Mouse (Mus musculus) kidney, embryonic 15.5 days (tissue): Measurements from ENCODE around the gene Henmt1. TPM values are rescaled to one million over a fixed set of nuclear protein-coding genes. Genes with fewer than 3 reads are reported as not detected.

Experiments
- ATAC-seq: fragments of 200-750 bp; cut with Nextera tagmentation; replicated peaks from 2 replicates; pipeline ENCODE4 v1.8.0; 2017; ENCODE audit warnings: moderate TSS enrichment; ENCODE audit not compliant: low FRiP score
- H3K27ac ChIP-seq: fragments of 300-500 bp; sonication (generic); 2 replicates; pipeline ENCODE4 v1.5.1; 2015; ENCODE audit warnings: mild to moderate bottlenecking, inconsistent platforms
- H3K27me3 ChIP-seq: fragments of 300-500 bp; sonication (generic); 2 replicates; pipeline ENCODE4 v1.6.1; 2015; ENCODE audit warnings: inconsistent platforms
- H3K36me3 ChIP-seq: fragments of 300-500 bp; sonication (generic); 2 replicates; pipeline ENCODE4 v1.6.1; 2015; ENCODE audit warnings: inconsistent platforms
- H3K4me1 ChIP-seq: fragments of 300-500 bp; sonication (generic); 2 replicates; pipeline ENCODE4 v1.6.1; 2015; ENCODE audit warnings: inconsistent platforms
- H3K4me2 ChIP-seq: fragments of 300-500 bp; sonication (generic); 2 replicates; pipeline ENCODE4 v1.6.1; 2015; ENCODE audit warnings: moderate library complexity, mild to moderate bottlenecking, inconsistent platforms
- H3K4me3 ChIP-seq: fragments of 300-500 bp; sonication (generic); replicated peaks from 2 replicates; pipeline ENCODE4 v1.5.1; 2015; ENCODE audit warnings: mild to moderate bottlenecking, inconsistent platforms
- H3K9ac ChIP-seq: fragments of 300-500 bp; sonication (generic); 2 replicates; pipeline ENCODE4 v1.6.1; 2015; ENCODE audit warnings: mild to moderate bottlenecking, inconsistent platforms
- H3K9me3 ChIP-seq: fragments of 300-500 bp; sonication (generic); replicated peaks from 2 replicates; pipeline ENCODE4 v1.6.1; 2016; ENCODE audit warnings: inconsistent platforms
- WGBS: fragments of 180-500 bp; shearing (Covaris S2); methylation state at CpG from one replicate; pipeline ENCODE4 v1.1.7; 2015; ENCODE audit warnings: mixed read lengths; 5-methylcytosine and 5-hydroxymethylcytosine counted together
- polyA plus RNA-seq: library from polyadenylated mRNA; unstranded; fragments of >200 nt; fragmentation: Nextera tagmentation; extraction: Ambion mirVana; gene quantifications from 2 replicates; pipeline ENCODE4 v1.2.1, GENCODE M21; 2015

The Henmt1 gene
- polyA plus RNA-seq, 1 experiment from 2014 or later, result 0.13 TPM

DNA sequence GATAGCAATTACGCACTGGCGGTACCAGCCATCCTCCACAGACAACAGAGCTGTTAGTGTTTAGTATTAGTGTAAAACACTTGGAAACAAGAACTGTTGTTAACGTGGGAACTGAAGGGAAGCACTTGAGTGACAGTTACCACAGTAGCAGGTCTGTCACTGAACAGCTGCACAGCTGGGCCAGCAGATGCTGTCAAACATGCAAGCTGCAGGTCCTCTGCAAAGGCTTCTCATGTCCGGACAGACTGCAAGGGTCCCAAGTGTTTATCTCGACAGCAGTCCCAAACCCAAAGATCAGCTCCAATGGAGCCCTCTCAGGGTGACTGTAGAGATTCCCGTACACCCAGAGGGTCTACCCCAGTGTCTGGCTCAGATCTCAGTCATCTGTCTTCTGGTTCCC, 42.3 kb downstream of the Henmt1 start:
- Histone ChIP-seq H3K4me1 (no peaks in the 10 kb centered on the region), H3K4me3 (no peak overlapping the region), H3K27ac (no peak overlapping the region), H3K4me2 (no peak overlapping the region), H3K9ac (no peak overlapping the region), H3K9me3 (no peaks in the 10 kb centered on the region), H3K36me3 (peaks cover 42% of the 10 kb centered on the region), H3K27me3 (no peaks in the 10 kb centered on the region)
- WGBS, result 83% methylated on average over 6 of the region's 6 CpGs
- ATAC-seq, result no peak

DNA sequence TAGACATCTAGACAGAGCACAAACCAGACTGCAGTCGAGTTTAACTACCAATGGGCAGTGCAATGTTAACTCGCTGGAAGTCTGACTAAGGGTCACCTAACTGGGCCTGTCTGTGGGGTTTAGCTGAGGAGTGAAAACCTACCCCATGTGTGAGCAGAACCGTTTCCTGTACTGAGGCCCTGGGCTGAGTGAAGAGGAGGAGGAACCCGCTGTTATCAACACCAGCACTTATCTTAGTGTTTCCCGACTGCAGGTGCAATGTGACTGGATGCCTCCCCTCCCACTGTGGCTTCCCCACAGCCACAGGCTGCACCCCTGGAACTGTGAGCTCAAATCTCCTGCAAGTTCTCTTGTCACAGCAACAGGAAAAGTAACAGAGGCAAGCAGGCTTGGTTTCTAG, 44.3 kb downstream of the Henmt1 start:
- Histone ChIP-seq H3K9ac (no peak overlapping the region), H3K9me3 (no peaks in the 10 kb centered on the region), H3K27me3 (no peaks in the 10 kb centered on the region), H3K36me3 (peaks cover 35% of the 10 kb centered on the region), H3K4me3 (no peak overlapping the region), H3K4me2 (no peak overlapping the region), H3K4me1 (no peaks in the 10 kb centered on the region), H3K27ac (no peak overlapping the region)
- 71% methylated on average over 5 of the region's 5 CpGs for WGBS
- ATAC-seq, result no peak

DNA sequence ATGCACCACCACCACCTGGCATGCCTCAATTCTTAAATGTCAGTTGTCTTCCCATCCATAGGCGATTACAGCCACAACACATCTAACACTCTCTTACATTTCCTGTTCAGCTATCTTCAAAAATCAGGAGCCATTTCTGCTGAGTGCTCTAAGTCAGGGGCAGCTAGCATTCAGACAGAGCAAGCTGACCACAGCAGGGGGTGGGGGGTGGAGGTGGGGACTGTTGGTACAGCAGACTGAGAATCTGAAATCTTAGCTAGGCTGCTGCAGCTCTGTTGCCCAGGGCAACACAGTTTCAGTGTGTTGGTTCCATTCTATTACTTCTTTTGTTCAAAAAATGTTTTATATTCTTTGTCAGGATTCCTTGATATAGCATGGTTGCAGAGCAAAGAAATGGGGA, 46.9 kb downstream of the Henmt1 start:
- Histone ChIP-seq H3K27ac (no peak overlapping the region), H3K4me2 (no peak overlapping the region), H3K9ac (no peak overlapping the region), H3K4me3 (no peak overlapping the region), H3K4me1 (no peaks in the 10 kb centered on the region), H3K36me3 (peaks cover 23% of the 10 kb centered on the region; the same call in 1 of the 2 replicates), H3K9me3 (no peaks in the 10 kb centered on the region), H3K27me3 (no peaks in the 10 kb centered on the region)
- WGBS, result 90% methylated on average over 1 of the region's 1 CpGs
- no peak for ATAC-seq

DNA sequence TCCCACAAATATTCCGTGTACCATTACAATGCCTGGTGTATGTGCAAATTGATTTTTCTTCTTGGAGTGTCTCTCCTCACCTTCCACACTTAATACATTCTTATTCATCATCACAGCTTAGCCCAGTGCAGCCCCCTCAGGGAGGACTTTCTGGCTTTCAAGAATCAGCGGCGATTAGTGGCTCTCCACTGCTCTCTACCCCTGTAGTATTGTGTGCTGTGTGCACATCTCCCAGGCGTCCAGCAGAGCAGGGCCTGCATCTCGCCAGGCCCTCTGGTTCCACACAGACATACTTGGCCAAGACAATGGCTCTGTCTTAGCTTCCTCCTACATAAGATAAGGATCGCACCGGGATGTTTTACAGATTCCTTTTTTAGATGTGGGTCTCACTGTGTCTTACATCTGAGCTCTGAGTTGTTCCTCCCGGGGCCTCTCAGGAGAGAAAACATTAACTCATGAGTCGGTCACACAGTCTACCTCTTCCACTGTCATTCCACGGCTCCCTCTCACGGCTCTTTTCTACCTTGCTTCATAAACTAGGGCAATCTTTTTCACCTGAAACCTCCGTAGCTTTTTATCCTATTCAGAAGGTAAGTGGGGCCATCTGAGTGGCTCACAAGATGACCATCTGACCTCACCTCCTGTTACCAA, 47.5 kb downstream of the Henmt1 start:
- peaks cover 28% of the 10 kb centered on the region; the same call in 1 of the 2 replicates for H3K36me3 ChIP-seq
- ATAC-seq, result no peak
- H3K9ac ChIP-seq, result no peak overlapping the region
- no peak overlapping the region for H3K4me3 ChIP-seq
- H3K27me3 ChIP-seq, result no peaks in the 10 kb centered on the region
- H3K4me2 ChIP-seq, result no peak overlapping the region
- H3K9me3 ChIP-seq, result no peaks in the 10 kb centered on the region
- H3K27ac ChIP-seq, result no peak overlapping the region
- H3K4me1 ChIP-seq, result no peaks in the 10 kb centered on the region
- 82% methylated on average over 12 of the region's 12 CpGs for WGBS

DNA sequence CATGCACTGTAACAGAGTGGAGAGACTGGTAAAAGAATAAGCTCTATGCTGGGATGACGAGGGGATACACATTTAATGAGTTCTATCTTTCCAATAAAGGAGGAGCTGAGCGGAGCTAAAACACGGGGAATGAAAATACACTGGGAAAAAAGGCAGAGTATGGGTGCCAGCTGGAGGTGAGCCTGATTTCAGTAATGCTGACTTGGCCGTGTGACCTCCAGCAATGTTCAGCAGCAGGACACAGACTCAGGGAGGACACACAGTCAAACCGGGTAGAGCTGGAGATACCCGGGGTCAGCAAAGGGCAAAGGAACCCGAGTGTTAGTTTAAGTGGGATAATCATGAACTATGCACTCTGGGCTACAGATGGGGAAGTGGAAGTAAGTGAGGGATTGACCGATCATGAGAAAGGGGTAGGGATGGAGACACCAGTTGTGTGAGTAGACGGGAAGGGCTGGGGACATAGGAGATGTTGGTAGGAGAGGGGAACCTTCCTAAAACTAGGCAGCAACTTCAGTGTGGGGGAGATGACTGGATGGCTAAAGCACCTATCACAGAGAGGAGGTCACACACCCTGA, 50.4 kb downstream of the Henmt1 start:
- no peak overlapping the region for H3K4me2 ChIP-seq
- 83% methylated on average over 9 of the region's 9 CpGs for WGBS
- H3K4me3 ChIP-seq, result no peak overlapping the region
- H3K4me1 ChIP-seq, result no peaks in the 10 kb centered on the region
- no peaks in the 10 kb centered on the region for H3K9me3 ChIP-seq
- no peak overlapping the region for H3K27ac ChIP-seq
- no peak for ATAC-seq
- H3K9ac ChIP-seq, result no peak overlapping the region
- no peaks in the 10 kb centered on the region for H3K27me3 ChIP-seq
- peaks cover 26% of the 10 kb centered on the region; the same call in 1 of the 2 replicates for H3K36me3 ChIP-seq

DNA sequence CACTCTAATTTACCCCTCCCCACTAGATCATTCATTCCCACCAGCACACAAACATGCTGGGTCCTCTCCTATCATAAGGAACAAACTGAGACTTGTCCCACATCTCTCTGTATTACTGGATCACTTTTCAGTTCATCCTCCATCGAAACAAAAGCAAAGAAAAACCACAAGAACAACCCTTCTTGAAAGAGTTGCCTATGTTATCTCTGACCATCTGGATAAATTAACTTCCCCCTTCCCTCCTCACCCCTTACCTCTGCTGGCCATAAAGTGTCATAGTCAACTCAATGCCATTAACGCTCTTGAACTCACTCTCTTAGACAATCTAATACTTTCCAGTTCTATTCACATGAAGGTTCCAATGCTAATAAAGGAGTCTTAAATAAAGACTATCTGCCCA, 54.8 kb downstream of the Henmt1 start:
- H3K4me2 ChIP-seq, result no peak overlapping the region
- H3K4me3 ChIP-seq, result no peak overlapping the region
- no peaks in the 10 kb centered on the region for H3K27me3 ChIP-seq
- WGBS, result 89% methylated on average over 2 of the region's 2 CpGs
- no peak overlapping the region for H3K9ac ChIP-seq
- H3K36me3 ChIP-seq, result peaks cover 14% of the 10 kb centered on the region; the same call in 1 of the 2 replicates
- H3K9me3 ChIP-seq, result no peaks in the 10 kb centered on the region
- no peak overlapping the region for H3K27ac ChIP-seq
- H3K4me1 ChIP-seq, result no peaks in the 10 kb centered on the region
- ATAC-seq, result no peak

DNA sequence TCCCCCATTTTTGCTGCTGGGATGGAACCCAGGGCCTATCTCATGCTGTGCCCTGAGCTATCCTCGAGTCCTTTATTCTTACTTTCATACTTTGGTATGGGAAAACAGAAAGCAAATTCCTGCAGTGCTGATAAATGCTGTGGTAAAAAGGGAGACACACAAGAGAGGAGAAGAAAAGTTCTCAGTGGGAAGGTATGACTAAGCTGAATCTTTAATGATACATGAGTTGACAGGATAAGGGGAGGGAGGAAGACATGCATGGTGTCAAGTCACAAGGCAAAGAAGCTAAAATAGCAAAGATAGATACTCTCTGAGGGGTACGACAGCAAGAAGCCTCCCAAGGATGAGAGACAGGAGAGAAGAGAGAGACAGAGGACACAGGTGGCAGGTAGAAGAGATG, 55.7 kb downstream of the Henmt1 start:
- no peaks in the 10 kb centered on the region for H3K4me1 ChIP-seq
- WGBS, result 80% methylated on average over 2 of the region's 2 CpGs
- H3K4me2 ChIP-seq, result no peak overlapping the region
- peaks cover 18% of the 10 kb centered on the region; the same call in 1 of the 2 replicates for H3K36me3 ChIP-seq
- no peak overlapping the region for H3K9ac ChIP-seq
- no peak for ATAC-seq
- no peak overlapping the region for H3K4me3 ChIP-seq
- H3K27me3 ChIP-seq, result no peaks in the 10 kb centered on the region
- H3K9me3 ChIP-seq, result no peaks in the 10 kb centered on the region
- no peak overlapping the region for H3K27ac ChIP-seq

DNA sequence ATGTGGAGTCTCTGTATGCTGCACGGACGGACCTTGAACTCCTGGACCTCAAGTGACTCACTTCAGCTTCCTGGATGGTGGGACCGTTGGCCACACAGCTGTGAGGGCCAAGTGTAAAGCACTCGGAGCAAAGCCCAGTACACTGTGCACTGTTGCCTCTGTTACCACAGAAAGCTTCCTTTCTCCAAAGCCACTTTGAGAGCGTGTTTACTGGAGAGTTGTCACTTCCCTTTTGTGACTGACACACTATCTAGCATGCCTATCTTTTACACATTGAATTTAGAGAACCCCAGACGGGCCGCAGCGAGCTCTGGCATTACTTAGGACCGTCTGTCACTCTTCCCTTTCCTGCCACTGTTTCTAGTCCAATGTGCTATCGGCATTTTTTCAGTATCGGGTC, 57.6 kb downstream of the Henmt1 start:
- Histone ChIP-seq H3K4me1 (no peaks in the 10 kb centered on the region), H3K4me3 (no peak overlapping the region), H3K9ac (no peak overlapping the region), H3K27ac (no peak overlapping the region), H3K36me3 (peaks cover 19% of the 10 kb centered on the region), H3K9me3 (no peaks in the 10 kb centered on the region), H3K27me3 (no peaks in the 10 kb centered on the region), H3K4me2 (no peak overlapping the region)
- no peak for ATAC-seq
- WGBS, result 74% methylated on average over 11 of the region's 11 CpGs

DNA sequence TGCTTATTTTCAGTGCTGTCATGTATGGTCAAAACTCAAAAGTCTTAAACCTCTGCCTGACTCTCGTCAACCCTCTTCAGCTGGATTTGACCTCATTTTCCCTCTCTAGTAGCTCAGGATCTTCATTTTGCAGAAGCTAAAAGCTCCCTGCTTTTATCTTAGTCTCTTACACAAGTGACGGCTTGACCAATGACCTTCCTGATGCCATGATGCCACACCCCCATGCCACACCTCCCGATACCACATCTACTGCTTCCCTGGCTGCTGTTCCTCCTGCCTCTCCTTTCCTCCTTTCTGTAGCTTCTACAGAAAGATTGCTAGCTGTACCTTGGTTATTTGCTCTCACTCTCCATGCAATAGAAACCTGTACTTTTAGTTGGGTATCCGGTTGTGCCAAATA, 58.1 kb downstream of the Henmt1 start:
- H3K27ac ChIP-seq, result no peak overlapping the region
- WGBS, result 71% methylated on average over 4 of the region's 4 CpGs
- H3K9me3 ChIP-seq, result no peaks in the 10 kb centered on the region
- no peak overlapping the region for H3K4me3 ChIP-seq
- H3K4me2 ChIP-seq, result no peak overlapping the region
- no peak for ATAC-seq
- no peaks in the 10 kb centered on the region for H3K27me3 ChIP-seq
- H3K4me1 ChIP-seq, result no peaks in the 10 kb centered on the region
- no peak overlapping the region for H3K9ac ChIP-seq
- peaks cover 20% of the 10 kb centered on the region for H3K36me3 ChIP-seq

DNA sequence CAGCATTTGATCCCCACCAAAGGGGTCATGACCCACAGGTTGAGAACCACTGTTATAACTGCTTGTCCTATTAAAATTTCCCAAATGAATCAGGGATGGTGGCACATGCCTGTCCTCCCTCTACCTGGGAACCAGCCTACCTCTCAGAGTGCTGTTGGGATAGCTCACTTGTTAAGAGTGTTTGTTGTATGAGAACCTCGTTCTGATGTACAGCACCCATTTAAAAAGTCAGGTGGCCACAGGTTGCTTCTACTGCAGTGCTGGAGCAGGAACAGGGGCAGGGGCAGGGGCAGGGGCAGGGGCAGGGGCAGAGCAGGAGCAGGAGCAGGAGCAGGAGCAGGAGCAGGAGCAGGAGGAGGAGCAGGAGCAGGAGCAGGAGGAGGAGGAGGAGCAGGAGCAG, 59.5 kb downstream of the Henmt1 start:
- Histone ChIP-seq H3K9ac (no peak overlapping the region), H3K27ac (no peak overlapping the region), H3K36me3 (peaks cover 20% of the 10 kb centered on the region), H3K4me3 (no peak overlapping the region), H3K27me3 (no peaks in the 10 kb centered on the region), H3K9me3 (no peaks in the 10 kb centered on the region), H3K4me1 (no peaks in the 10 kb centered on the region), H3K4me2 (no peak overlapping the region)
- 88% methylated on average over 1 of the region's 1 CpGs for WGBS
- no peak for ATAC-seq

DNA sequence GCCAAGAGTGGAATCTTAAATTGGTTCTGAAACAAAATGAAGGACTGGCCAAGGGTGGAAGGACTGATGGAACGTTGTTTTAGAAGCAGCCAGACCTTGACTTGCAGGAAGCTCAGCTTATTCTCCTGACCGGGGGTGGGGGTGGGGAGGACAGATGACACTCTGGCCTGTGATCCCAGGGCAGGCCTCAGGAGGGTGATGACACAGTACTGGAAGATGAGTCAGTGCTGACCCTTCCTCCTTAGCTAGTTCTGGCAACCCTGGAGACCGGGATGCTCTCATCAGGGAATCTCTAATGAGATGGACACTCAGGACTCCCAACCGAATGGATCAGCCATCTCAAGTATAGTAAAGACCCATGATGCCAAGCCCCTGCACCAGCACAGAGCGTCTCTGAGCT, 66.1 kb downstream of the Henmt1 start:
- Histone ChIP-seq H3K27ac (no peak overlapping the region), H3K27me3 (no peaks in the 10 kb centered on the region), H3K9ac (no peak overlapping the region), H3K9me3 (no peaks in the 10 kb centered on the region), H3K4me1 (peaks cover 6% of the 10 kb centered on the region; the same call in 1 of the 2 replicates), H3K4me2 (no peak overlapping the region), H3K36me3 (peaks cover 13% of the 10 kb centered on the region), H3K4me3 (no peak overlapping the region)
- 74% methylated on average over 5 of the region's 5 CpGs for WGBS
- ATAC-seq, result no peak

DNA sequence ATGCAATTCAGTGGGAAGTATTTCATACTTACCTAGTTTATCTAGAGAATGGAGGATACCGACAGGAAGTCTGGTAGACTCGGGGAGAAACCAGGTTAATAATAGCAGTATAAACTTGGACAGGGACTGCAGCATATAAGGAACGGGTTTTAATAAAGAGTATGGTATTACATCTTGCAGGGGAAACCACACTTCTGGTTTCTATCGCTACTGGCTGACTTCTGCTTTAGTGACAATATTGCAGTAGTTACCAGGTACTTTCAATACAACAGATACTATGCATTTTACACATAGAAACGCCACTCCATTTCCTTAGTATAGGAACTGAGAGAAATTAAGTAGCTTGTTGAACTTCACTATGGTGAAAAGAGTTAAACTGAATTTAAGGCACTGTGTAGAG, 68.5 kb downstream of the Henmt1 start:
- Histone ChIP-seq H3K27me3 (no peaks in the 10 kb centered on the region), H3K9ac (no peak overlapping the region), H3K27ac (no peak overlapping the region), H3K36me3 (no peaks in the 10 kb centered on the region), H3K4me3 (no peak overlapping the region), H3K4me2 (no peak overlapping the region), H3K9me3 (no peaks in the 10 kb centered on the region), H3K4me1 (peaks cover 13% of the 10 kb centered on the region)
- ATAC-seq, result no peak
- 89% methylated on average over 5 of the region's 5 CpGs for WGBS
